ENCODE assay signal across 29 mouse cellular contexts in genomic region chr12:85603767-85604166, GRCm38 (mm10). TPM values are rescaled to one million over a fixed set of nuclear protein-coding genes. Genes with fewer than 3 reads are reported as not detected.
DNase-seq lines count a peak whose midpoint lies in the region; ATAC-seq and TF ChIP-seq lines count a peak whose summit lies in the region.
"Had no signal": no experiment of that assay in that cellular context is flagged by ENCODE, and none has a peak within 500 bp of the region (broad histone marks: within the 10 kb centered on the region; RNA-seq: fewer than 3 reads in every experiment).

No protein-coding gene starts in this region.

- no peak overlapping the region for H3ac ChIP-seq in myocyte (ENCODE audit: control insufficient read depth, insufficient read length)

- 74% methylated on average over 9 of the region's 9 CpGs for WGBS in limb, embryonic 13.5 days
- WGBS in limb, embryonic 10.5 days = 82% methylated on average over 9 of the region's 9 CpGs
- WGBS in midbrain, embryonic 10.5 days = 87% methylated on average over 9 of the region's 9 CpGs

- no peak overlapping the region for H3K9ac ChIP-seq in limb, embryonic 13.5 days
- H3K9ac ChIP-seq: embryonic facial prominence, embryonic 13.5 days; forebrain, embryonic 13.5 days; hindbrain, embryonic 14.5 days; limb, embryonic 15.5 days; liver, embryonic 14.5 days; lung, embryonic 14.5 days; neural tube, embryonic 15.5 days had no signal

- peaks cover 25% of the 10 kb centered on the region for H3K36me3 ChIP-seq in limb, embryonic 13.5 days
- no peaks in the 10 kb centered on the region for H3K36me3 ChIP-seq in limb, embryonic 10.5 days
- H3K36me3 ChIP-seq in myocyte (ENCODE audit: control insufficient read depth, insufficient read depth) = peaks cover 22% of the 10 kb centered on the region
- 0 out of 2 replicates have a peak, but pooled peaks cover 3% of the 10 kb centered on the region for H3K36me3 ChIP-seq in midbrain, embryonic 10.5 days
- H3K36me3 ChIP-seq: G1E had no signal

- H3K79me2 ChIP-seq in myocyte (ENCODE audit: control insufficient read depth, insufficient read depth) = peaks cover 87% of the 10 kb centered on the region

- H3K4me2 ChIP-seq in limb, embryonic 13.5 days (replicated peaks) = peak overlapping the region; percentile 81; the same call in 1 of the 2 replicates
- H3K4me2 ChIP-seq in myocyte (ENCODE audit: low read depth) = peak overlapping the region; percentile 99
- H3K4me2 ChIP-seq: forebrain, embryonic 13.5 days; hindbrain, embryonic 14.5 days; limb, embryonic 15.5 days; neural tube, embryonic 15.5 days had no signal

- H3K27ac ChIP-seq in gastrocnemius, adult 2 months = peak overlapping the region; percentile 97
- H3K27ac ChIP-seq in limb, embryonic 13.5 days = no peak overlapping the region
- H3K27ac ChIP-seq in limb, embryonic 10.5 days = no peak overlapping the region
- peak overlapping the region; percentile 20; the same call in 1 of the 2 replicates for H3K27ac ChIP-seq in embryonic fibroblast, embryonic 13.5 days (ENCODE audit: insufficient read depth, low read length)
- H3K27ac ChIP-seq in midbrain, embryonic 10.5 days (replicated peaks) = no peak overlapping the region
- H3K27ac ChIP-seq: embryonic facial prominence, embryonic 13.5 days; forebrain, embryonic 13.5 days; heart, embryonic 10.5 days; hindbrain, embryonic 14.5 days; limb, embryonic 15.5 days; liver, embryonic 14.5 days had no signal

- no peak for DNase-seq in gastrocnemius, adult 2 months
- DNase-seq in gastrocnemius, postnatal 25 days = no peak
- DNase-seq in limb, embryonic 10.5 days (ENCODE audit: low spot score) = no peak
- DNase-seq in cerebellum, postnatal 4 days (ENCODE audit: low spot score in 2 of 2) = no peak
- no peak for DNase-seq in midbrain, embryonic 10.5 days (ENCODE audit: low spot score)
- DNase-seq: adrenal gland, postnatal 36 days; cerebellum, adult 11-12 months; cerebellum, postnatal 25 days; embryo, embryonic 11 days; gastrocnemius, postnatal 36 days; heart, postnatal 4 days; kidney, postnatal 25 days; right cerebral cortex, postnatal 25 days; thymus, adult 18-20 months; thymus, postnatal 36 days had no signal

- TF ChIP-seq POLR2A in embryonic fibroblast, embryonic 13.5 days (IDR thresholded peaks at IDR 0.05; ENCODE audit: low read depth, low read length) = no peak
- no peak for TF ChIP-seq POLR2A in myocyte (IDR thresholded peaks at IDR 0.05; ENCODE audit: insufficient read length, low read depth)

- H3K4me1 ChIP-seq in limb, embryonic 13.5 days = peaks cover 42% of the 10 kb centered on the region
- H3K4me1 ChIP-seq in limb, embryonic 10.5 days = peaks cover 20% of the 10 kb centered on the region
- H3K4me1 ChIP-seq in embryonic fibroblast, embryonic 13.5 days (ENCODE audit: control insufficient read depth, insufficient read depth, low read length) = peaks cover 21% of the 10 kb centered on the region
- peaks cover 23% of the 10 kb centered on the region for H3K4me1 ChIP-seq in midbrain, embryonic 10.5 days

- 0 out of 2 replicates have a peak, but pooled peaks cover 4% of the 10 kb centered on the region for H3K27me3 ChIP-seq in limb, embryonic 13.5 days
- H3K27me3 ChIP-seq in limb, embryonic 10.5 days (ENCODE audit: low read depth, poor library complexity, severe bottlenecking) = peaks cover 51% of the 10 kb centered on the region
- H3K27me3 ChIP-seq in myocyte (ENCODE audit: control insufficient read depth, insufficient read depth, insufficient read length) = no peaks in the 10 kb centered on the region
- H3K27me3 ChIP-seq in midbrain, embryonic 10.5 days (ENCODE audit: low read depth, poor library complexity, severe bottlenecking) = peaks cover 37% of the 10 kb centered on the region
- H3K27me3 ChIP-seq: limb, embryonic 15.5 days; neural tube, embryonic 15.5 days; Patski had no signal

- TF ChIP-seq CTCF in gastrocnemius, adult 2 months (IDR thresholded peaks at IDR 0.05) = no peak
- no peak for TF ChIP-seq CTCF in embryonic fibroblast, embryonic 13.5 days (IDR thresholded peaks at IDR 0.05; ENCODE audit: borderline replicate concordance, insufficient read depth, low read length)

- no peak for ATAC-seq in limb, embryonic 13.5 days (ENCODE audit: low FRiP score, low read depth)
- ATAC-seq: forebrain, embryonic 13.5 days; inflammation-experienced regulatory T-cells, adult 6 months; Patski had no signal

- H3K4me3 ChIP-seq in gastrocnemius, adult 2 months = no peak overlapping the region
- no peak overlapping the region for H3K4me3 ChIP-seq in limb, embryonic 13.5 days
- no peak overlapping the region for H3K4me3 ChIP-seq in limb, embryonic 10.5 days
- H3K4me3 ChIP-seq in embryonic fibroblast, embryonic 13.5 days (ENCODE audit: insufficient read depth, low read length) = no peak overlapping the region
- H3K4me3 ChIP-seq in myocyte = peak overlapping the region; percentile 95
- H3K4me3 ChIP-seq in midbrain, embryonic 10.5 days = no peak overlapping the region
- H3K4me3 ChIP-seq: embryonic facial prominence, embryonic 13.5 days; forebrain, embryonic 13.5 days; heart, embryonic 10.5 days; limb, embryonic 15.5 days; neural tube, embryonic 15.5 days had no signal

- intact Hi-C loops in gastrocnemius, adult 2 months (cut with DNase I) = loop anchor here (5.0 kb wide), 1 partner anchor 39 kb away; no protein-coding TSS in a partner anchor

- H3K9me3 ChIP-seq in limb, embryonic 13.5 days = no peaks in the 10 kb centered on the region
- no peaks in the 10 kb centered on the region for H3K9me3 ChIP-seq in limb, embryonic 10.5 days (replicated peaks)
- H3K9me3 ChIP-seq in midbrain, embryonic 10.5 days (replicated peaks) = no peaks in the 10 kb centered on the region
- H3K9me3 ChIP-seq: embryonic facial prominence, embryonic 13.5 days; forebrain, embryonic 13.5 days; heart, embryonic 10.5 days; limb, embryonic 15.5 days; neural tube, embryonic 15.5 days had no signal

TF ChIP-seq in myocyte, 11 proteins besides CTCF, POLR2A, EP300 and RAD21:
- no peak for TF ChIP-seq TCF12 (IDR thresholded peaks at IDR 0.05; ENCODE audit: insufficient read depth, poor library complexity, severe bottlenecking)
- TF ChIP-seq E2F4 (IDR thresholded peaks at IDR 0.05; ENCODE audit: insufficient read depth) = no peak
- TF ChIP-seq MYOG (IDR thresholded peaks at IDR 0.05; ENCODE audit: control insufficient read depth in 1 of 3, insufficient read depth in 1 of 3, insufficient read length in 2 of 3, low read depth in 2 of 3) = no peak
- no peak for TF ChIP-seq TCF3 (IDR thresholded peaks at IDR 0.05; ENCODE audit: insufficient read length, low read depth)
- TF ChIP-seq MYOD1 (IDR thresholded peaks at IDR 0.05; ENCODE audit: control insufficient read depth in 1 of 3, insufficient read length in 2 of 3, low read depth in 2 of 3) = no peak

RNA-seq across cellular contexts. Expression of gene Jdp2, which starts 4.9 kb away (rescaled TPM):
- total RNA-seq in gastrocnemius, adult 2 months (2021) = 1 to 10 TPM; 3.9 to 8.8 TPM
- 1 to 10 TPM; 5.4 to 6.8 TPM for total RNA-seq in gastrocnemius, postnatal 25 days (2021)
- 0.89 and 1.2 TPM in 2 replicates for polyA plus RNA-seq in limb, embryonic 13.5 days (2015; fragmentation: Nextera tagmentation; extraction: Ambion mirVana)
- polyA plus RNA-seq in limb, embryonic 10.5 days (2016; fragmentation: Nextera tagmentation; extraction: Ambion mirVana) = not detected in 2 replicates
- 63.9 and 73.7 TPM in 2 replicates for polyA plus RNA-seq in embryonic fibroblast, embryonic 13.5 days (2011; ENCODE audit: insufficient read length, low read depth, missing spikeins)
- polyA plus RNA-seq in myocyte (2012; fragmentation: generic; extraction: Trizol) = 72.9 TPM
- polyA plus RNA-seq in midbrain, embryonic 10.5 days (2016; fragmentation: Nextera tagmentation; extraction: Ambion mirVana) = 0.49 TPM in 1 of 2 replicates, not detected in the other
- total RNA-seq: G1E had no signal
- polyA plus RNA-seq: forebrain, embryonic 13.5 days; G1E had no signal

Comparison
In these comparisons a context has a peak if more than half of its experiments do, and no peak if none do; other contexts are left out.
1. H3K27ac ChIP-seq: peak in gastrocnemius, adult 2 months (single experiment) and embryonic fibroblast, embryonic 13.5 days (single experiment); none in limb, embryonic 13.5 days (single experiment), limb, embryonic 10.5 days (single experiment) and midbrain, embryonic 10.5 days (single experiment).
2. RNA of gene Jdp2, which starts 4.9 kb away (polyA plus RNA-seq): 63.9 to 73.7 TPM in embryonic fibroblast, embryonic 13.5 days and 72.9 TPM in myocyte (single experiment); 0.89 to 1.2 TPM in limb, embryonic 13.5 days, 0.49 TPM in midbrain, embryonic 10.5 days and not detected in limb, embryonic 10.5 days; every median in the first group is over 10 times any median in the second.